Mouse (Mus musculus) erythroblast, embryonic 14.5 days (primary cell): ENCODE results near the gene Rwdd4a.

Experiments
- GATA1 ChIP-seq: IDR thresholded peaks from 2 replicates; pipeline ENCODE4 v1.6.1; 2012; ENCODE audit warnings: low read length, inconsistent platforms, mixed read lengths
- TAL1 ChIP-seq: IDR thresholded peaks from 3 replicates; pipeline ENCODE4 v1.6.1; 2012; ENCODE audit warnings: low read length, inconsistent platforms, mixed read lengths

DNA sequence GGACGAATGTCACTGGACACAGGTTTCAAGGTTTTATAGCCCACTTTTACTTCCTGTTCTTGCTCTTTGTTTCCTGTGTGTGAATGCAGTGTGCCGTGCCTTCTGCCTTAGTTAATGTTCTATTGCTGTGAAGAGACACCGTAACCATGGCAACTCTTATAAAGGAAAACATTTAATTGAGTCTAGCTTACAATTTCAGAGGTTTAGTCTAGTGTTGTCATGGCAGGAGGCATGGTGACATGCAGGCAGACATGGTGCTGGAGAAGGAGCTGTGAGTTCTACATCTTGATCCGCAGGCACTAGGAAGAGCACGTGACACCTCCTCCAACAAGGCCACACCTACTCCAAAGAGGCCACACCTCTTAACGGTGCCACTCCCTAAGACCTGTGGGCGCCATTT is 48.0 kb downstream of the Rwdd4a start:
- TF ChIP-seq GATA1 (no peak), TAL1 (no peak)
